Mouse (Mus musculus) lung, adult 2 months (tissue): ENCODE results near the gene Il3.

ENCODE experiments used
- CTCF ChIP-seq: fragments of 200-500 bp; IDR thresholded peaks from 2 replicates; pipeline ENCODE4 v1.5.1; 2011; ENCODE audit warnings: mild to moderate bottlenecking, low read length, control low read depth; ENCODE audit not compliant: insufficient read depth
- POLR2A ChIP-seq: fragments of 200-500 bp; IDR thresholded peaks from 2 replicates; pipeline ENCODE4 v1.6.1; 2011; ENCODE audit warnings: low read depth, mild to moderate bottlenecking, control low read depth, low read length, borderline replicate concordance; ENCODE audit errors: extremely low read depth

DNA sequence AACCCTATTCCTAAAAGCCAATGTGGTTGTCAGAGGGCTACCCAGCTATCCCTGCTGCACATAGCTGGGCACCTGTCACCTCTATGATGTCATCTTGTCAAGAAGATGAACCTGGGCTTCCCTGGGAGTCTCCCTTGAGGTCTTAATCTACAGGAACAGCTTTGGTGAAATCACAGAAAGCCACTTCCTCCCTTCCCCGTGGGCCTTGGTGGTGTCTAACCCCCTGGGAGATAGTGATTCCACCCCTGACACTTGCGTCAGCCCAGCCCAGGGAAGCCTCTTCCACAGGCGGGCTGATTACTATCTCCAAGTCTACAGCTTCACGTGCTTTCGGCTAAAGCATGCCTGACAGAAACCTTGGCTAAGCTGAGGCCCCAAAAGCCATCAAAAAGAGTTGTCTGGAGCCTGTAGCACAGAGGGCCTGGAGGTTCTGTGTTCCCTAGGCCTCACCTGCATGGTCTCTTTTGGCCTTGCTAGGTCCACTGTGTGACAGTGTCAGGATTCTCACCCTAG is 4.4 kb upstream of the Il3 start:
- TF ChIP-seq CTCF (no peak), POLR2A (no peak)
